Mouse (Mus musculus): Measurements from ENCODE around the gene Dync1i1.

DNA sequence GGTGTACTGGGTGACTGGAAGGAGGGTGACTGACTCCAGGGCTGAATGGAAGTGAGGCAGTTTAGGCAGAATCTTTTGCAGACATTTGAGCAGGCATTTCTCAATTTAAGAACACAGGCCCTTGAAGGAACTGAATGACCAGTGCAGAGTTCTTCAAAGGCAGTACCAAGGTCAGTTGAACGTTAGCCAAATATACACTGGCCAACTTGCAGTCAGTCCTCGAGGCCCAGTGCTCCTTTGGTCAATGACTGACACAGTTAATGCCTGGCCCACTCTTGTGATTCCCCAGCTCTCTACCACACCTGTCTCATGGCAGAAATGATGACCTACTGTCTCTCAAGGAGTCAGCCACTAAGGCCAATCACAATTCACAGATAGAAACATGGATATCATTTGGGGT is 189.6 kb downstream of the Dync1i1 start:
- TF ChIP-seq CTCF (IDR thresholded peaks at IDR 0.05; ENCODE audit: borderline replicate concordance, extremely low read depth, insufficient read depth, insufficient read length): no peak
- TF ChIP-seq POLR2A (IDR thresholded peaks at IDR 0.05; ENCODE audit: borderline replicate concordance, extremely low read depth, insufficient read depth, insufficient read length, poor library complexity, severe bottlenecking): no peak
